Mouse (Mus musculus): Measurements from ENCODE around the gene Hdgfl2. TPM values are rescaled to one million over a fixed set of nuclear protein-coding genes. Genes with fewer than 3 reads are reported as not detected.

The Hdgfl2 gene
- polyA plus RNA-seq, 2 experiments = 26.0 to 29.5 TPM

DNA sequence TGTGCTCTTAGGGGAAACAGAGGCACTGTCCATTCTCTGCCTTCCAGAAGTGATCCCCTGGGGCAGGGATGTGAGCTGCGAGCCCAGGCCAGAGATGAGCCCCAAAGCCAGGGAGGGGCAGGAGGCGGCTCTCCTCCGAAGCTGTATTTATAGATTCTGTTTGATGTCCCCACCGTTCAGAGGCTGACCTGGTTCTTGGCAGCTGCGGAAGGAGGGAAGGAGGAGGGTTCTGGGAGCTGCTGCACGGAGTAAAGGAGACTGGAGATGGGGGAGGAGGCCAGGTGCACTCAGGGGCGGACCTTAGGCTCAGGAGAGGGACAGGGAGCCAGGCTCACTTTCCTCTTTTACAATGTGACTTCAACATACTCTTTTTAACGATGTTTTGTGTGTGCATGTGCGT lies 66.7 kb downstream of the Hdgfl2 start:
- Histone ChIP-seq H3K9ac (replicated peaks) (no peak overlapping the region), H3K36me3 (replicated peaks; ENCODE audit: control insufficient read depth, insufficient read depth, low read depth) (no peaks in the 10 kb centered on the region), H3K4me2 (ENCODE audit: low read depth) (no peak overlapping the region), H3K27ac (no peak overlapping the region), H3K9me3 (ENCODE audit: control insufficient read depth, low read length) (no peaks in the 10 kb centered on the region), H3K4me1 (replicated peaks; ENCODE audit: control insufficient read depth in 2 of 2, insufficient read depth in 2 of 2, low read length in 1 of 2) (no peaks in the 10 kb centered on the region; a peak in 1 of 4 replicates), H3K27me3 (ENCODE audit: control insufficient read depth, insufficient read depth, low read length) (peaks cover 34% of the 10 kb centered on the region), H3K4me3 (ENCODE audit: insufficient read depth in 1 of 2, low read depth in 2 of 2, low read length in 2 of 2) (no peak overlapping the region)
- DNase-seq (ENCODE audit: low read depth in 3 of 3, low spot score in 3 of 3) = no peak
- WGBS (ENCODE audit: insufficient replicate concordance) = 30% methylated on average over 9 of the region's 9 CpGs
- TF ChIP-seq CTCF (IDR thresholded peaks at IDR 0.05; ENCODE audit: low read depth) = no peak
- no peak for TF ChIP-seq EP300 (IDR thresholded peaks at IDR 0.05; ENCODE audit: low read depth)
- no peak for ATAC-seq (ENCODE audit: insufficient read depth)

DNA sequence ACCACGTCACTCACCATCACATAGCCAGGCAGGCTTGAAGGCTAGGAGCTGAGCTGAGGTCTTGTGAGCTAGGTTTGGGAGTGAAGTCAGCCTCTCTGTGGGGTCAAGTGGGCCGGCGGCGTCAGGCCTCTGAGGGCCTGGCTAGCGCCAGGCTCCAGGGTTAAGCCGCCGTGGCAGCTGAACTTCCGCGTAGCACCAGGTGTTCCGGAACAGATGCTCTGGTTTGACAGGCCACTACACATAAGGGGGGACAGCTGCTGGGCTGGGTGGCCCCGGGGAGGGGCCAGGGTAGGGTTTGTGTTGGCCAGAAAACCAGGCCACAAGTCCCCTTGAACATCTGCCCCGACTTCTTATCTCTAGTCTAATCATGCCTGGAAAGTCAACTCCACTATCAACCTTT lies 68.0 kb downstream of the Hdgfl2 start:
- Histone ChIP-seq H3K9me3 (ENCODE audit: control insufficient read depth, low read length) (no peaks in the 10 kb centered on the region), H3K4me2 (ENCODE audit: low read depth) (no peak overlapping the region), H3K4me3 (ENCODE audit: insufficient read depth in 1 of 2, low read depth in 2 of 2, low read length in 2 of 2) (no peak overlapping the region), H3K9ac (replicated peaks) (no peak overlapping the region), H3K27me3 (ENCODE audit: control insufficient read depth, insufficient read depth, low read length) (peaks cover 22% of the 10 kb centered on the region), H3K4me1 (replicated peaks; ENCODE audit: control insufficient read depth in 2 of 2, insufficient read depth in 2 of 2, low read length in 1 of 2) (no peaks in the 10 kb centered on the region), H3K36me3 (replicated peaks; ENCODE audit: control insufficient read depth, insufficient read depth, low read depth) (no peaks in the 10 kb centered on the region), H3K27ac (no peak overlapping the region)
- no peak for DNase-seq (ENCODE audit: low read depth in 3 of 3, low spot score in 3 of 3)
- ATAC-seq (ENCODE audit: insufficient read depth) = no peak
- 55% methylated on average over 12 of the region's 12 CpGs for WGBS (ENCODE audit: insufficient replicate concordance)
- TF ChIP-seq CTCF (IDR thresholded peaks at IDR 0.05; ENCODE audit: low read depth) = no peak
- no peak for TF ChIP-seq EP300 (IDR thresholded peaks at IDR 0.05; ENCODE audit: low read depth)

DNA sequence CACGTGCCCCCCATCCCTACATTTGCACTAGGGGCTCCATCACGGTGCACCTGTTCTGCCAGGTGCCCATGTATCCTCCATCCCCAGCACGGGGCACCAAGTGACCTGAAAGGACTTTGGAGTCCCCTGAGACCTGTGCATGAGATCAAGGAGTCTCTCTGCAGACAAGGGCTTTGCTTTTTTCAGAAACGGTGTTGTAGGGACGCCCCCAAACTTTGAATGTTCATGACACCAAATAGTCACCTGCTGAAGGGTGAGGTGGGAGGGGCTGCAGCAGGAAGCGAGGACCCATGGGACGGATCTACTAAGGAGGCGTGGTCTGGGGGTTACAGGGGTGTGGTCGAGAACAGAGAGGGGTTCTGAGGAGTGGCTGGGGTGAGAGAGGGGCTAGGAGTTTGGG lies 68.8 kb downstream of the Hdgfl2 start:
- TF ChIP-seq EP300 (IDR thresholded peaks at IDR 0.05; ENCODE audit: low read depth) (no peak), CTCF (IDR thresholded peaks at IDR 0.05; ENCODE audit: low read depth) (no peak)
- Histone ChIP-seq H3K36me3 (replicated peaks; ENCODE audit: control insufficient read depth, insufficient read depth, low read depth) (no peaks in the 10 kb centered on the region), H3K27ac (no peak overlapping the region), H3K27me3 (ENCODE audit: control insufficient read depth, insufficient read depth, low read length) (peaks cover 22% of the 10 kb centered on the region), H3K4me2 (ENCODE audit: low read depth) (no peak overlapping the region), H3K9ac (replicated peaks) (no peak overlapping the region), H3K4me3 (ENCODE audit: insufficient read depth in 1 of 2, low read depth in 2 of 2, low read length in 2 of 2) (no peak overlapping the region), H3K4me1 (replicated peaks; ENCODE audit: control insufficient read depth in 2 of 2, insufficient read depth in 2 of 2, low read length in 1 of 2) (no peaks in the 10 kb centered on the region), H3K9me3 (ENCODE audit: control insufficient read depth, low read length) (no peaks in the 10 kb centered on the region)
- WGBS (ENCODE audit: insufficient replicate concordance) = 21% methylated on average over 9 of the region's 9 CpGs
- DNase-seq (ENCODE audit: low read depth in 3 of 3, low spot score in 3 of 3) (no peak), ATAC-seq (ENCODE audit: insufficient read depth) (no peak)

DNA sequence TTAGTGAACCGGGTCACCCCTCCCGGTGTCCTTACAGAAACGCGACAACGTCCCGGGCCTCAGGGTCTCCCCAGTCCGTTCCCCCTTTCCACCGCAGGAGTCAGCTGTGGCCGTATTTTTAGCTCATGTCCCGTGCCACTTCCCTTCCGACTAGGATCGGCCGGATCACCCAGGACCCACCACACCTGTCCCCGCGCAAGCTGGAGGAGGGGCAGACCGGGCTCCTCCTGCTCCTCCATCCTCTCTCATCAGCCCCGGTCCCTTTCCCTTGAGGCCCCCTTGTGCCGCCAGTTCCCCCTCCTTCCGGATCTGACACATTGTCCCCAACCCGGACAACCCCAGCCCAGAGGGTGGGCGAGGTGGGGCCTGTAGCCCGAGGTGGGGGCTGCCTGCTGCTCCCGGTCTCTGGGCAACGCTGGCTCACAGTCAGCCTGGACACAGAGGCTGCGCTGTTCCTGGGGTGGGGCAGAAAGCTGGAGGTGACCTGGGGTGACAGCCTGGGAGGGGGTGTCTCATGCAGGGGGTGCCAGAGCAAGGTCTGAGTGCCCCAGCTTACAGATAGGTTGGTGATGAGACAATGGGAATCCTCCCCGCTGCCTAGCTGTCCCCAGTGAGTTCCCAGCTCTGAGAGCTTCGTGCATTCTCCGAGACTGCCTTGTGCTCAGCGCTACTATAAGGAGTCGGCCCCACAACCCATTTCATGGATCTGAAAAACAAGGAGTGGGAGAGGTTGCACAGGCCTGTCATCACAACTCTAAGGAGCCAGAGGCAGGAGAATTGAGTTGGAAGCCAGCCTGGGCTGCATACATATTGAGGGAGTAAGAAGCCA lies 69.6 kb downstream of the Hdgfl2 start:
- Histone ChIP-seq H3K27ac (no peak overlapping the region), H3K4me1 (replicated peaks; ENCODE audit: control insufficient read depth in 2 of 2, insufficient read depth in 2 of 2, low read length in 1 of 2) (peaks cover 0 to 2% of the 10 kb centered on the region in 2 experiments; a peak in 1 of 4 replicates), H3K4me2 (ENCODE audit: low read depth) (no peak overlapping the region), H3K36me3 (replicated peaks; ENCODE audit: control insufficient read depth, insufficient read depth, low read depth) (no peaks in the 10 kb centered on the region), H3K27me3 (ENCODE audit: control insufficient read depth, insufficient read depth, low read length) (peaks cover 22% of the 10 kb centered on the region), H3K9me3 (ENCODE audit: control insufficient read depth, low read length) (no peaks in the 10 kb centered on the region), H3K4me3 (ENCODE audit: insufficient read depth in 1 of 2, low read depth in 2 of 2, low read length in 2 of 2) (no peak overlapping the region), H3K9ac (replicated peaks) (no peak overlapping the region)
- no peak for ATAC-seq (ENCODE audit: insufficient read depth)
- WGBS (ENCODE audit: insufficient replicate concordance) = 5% methylated on average over 30 of the region's 30 CpGs
- DNase-seq (ENCODE audit: low read depth in 3 of 3, low spot score in 3 of 3) = no peak
- TF ChIP-seq CTCF (IDR thresholded peaks at IDR 0.05; ENCODE audit: low read depth) (no peak), EP300 (IDR thresholded peaks at IDR 0.05; ENCODE audit: low read depth) (no peak)

DNA sequence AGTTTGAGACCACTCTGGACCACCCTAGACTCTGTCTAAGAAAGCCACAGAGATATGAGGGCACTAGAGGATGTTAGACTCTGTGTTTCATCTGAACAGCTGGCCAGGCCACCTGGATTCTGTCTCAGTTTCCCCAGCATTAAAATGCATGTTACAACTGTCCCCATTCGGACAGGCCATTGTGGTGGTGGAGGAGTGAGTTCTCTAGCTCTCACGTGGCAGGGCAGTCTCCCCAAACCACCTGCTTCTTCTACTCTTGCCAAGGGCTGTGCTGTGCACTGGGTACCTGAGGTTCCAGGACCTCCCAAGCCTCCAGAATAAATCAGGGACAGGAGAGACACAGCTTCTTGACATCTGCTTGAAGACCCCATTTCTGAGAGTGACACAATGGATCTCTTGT lies 70.5 kb downstream of the Hdgfl2 start:
- Histone ChIP-seq H3K9me3 (ENCODE audit: control insufficient read depth, low read length) (no peaks in the 10 kb centered on the region), H3K4me2 (ENCODE audit: low read depth) (no peak overlapping the region), H3K27me3 (ENCODE audit: control insufficient read depth, insufficient read depth, low read length) (peaks cover 22% of the 10 kb centered on the region), H3K27ac (no peak overlapping the region), H3K4me1 (replicated peaks; ENCODE audit: control insufficient read depth in 2 of 2, insufficient read depth in 2 of 2, low read length in 1 of 2) (peaks cover 0 to 2% of the 10 kb centered on the region in 2 experiments; a peak in 1 of 4 replicates), H3K36me3 (replicated peaks; ENCODE audit: control insufficient read depth, insufficient read depth, low read depth) (no peaks in the 10 kb centered on the region), H3K4me3 (ENCODE audit: insufficient read depth in 1 of 2, low read depth in 2 of 2, low read length in 2 of 2) (no peak overlapping the region), H3K9ac (replicated peaks) (no peak overlapping the region)
- ATAC-seq (ENCODE audit: insufficient read depth) (no peak), DNase-seq (ENCODE audit: low read depth in 3 of 3, low spot score in 3 of 3) (no peak)
- TF ChIP-seq EP300 (IDR thresholded peaks at IDR 0.05; ENCODE audit: low read depth) = no peak
- TF ChIP-seq CTCF (IDR thresholded peaks at IDR 0.05; ENCODE audit: low read depth) = no peak
- 33% methylated on average over 2 of the region's 2 CpGs for WGBS (ENCODE audit: insufficient replicate concordance)

Other genes starting within 250 kb of the Hdgfl2 start
- gene Zfp119a, start 200.7 kb upstream of the Hdgfl2 start, polyA plus RNA-seq (2012; rRNA removed) = 0.40 and 0.71 TPM in 2 replicates
- gene Zfp119a, start 200.7 kb upstream of the Hdgfl2 start, polyA plus RNA-seq (2014; fragmentation: Nextera tagmentation; extraction: Ambion mirVana) = 2.1 and 2.2 TPM in 2 replicates
- 1.6 and 2.6 TPM in 2 replicates for gene Zfp959, start 187.5 kb upstream of the Hdgfl2 start, polyA plus RNA-seq (2012; rRNA removed)
- gene Zfp959, start 187.5 kb upstream of the Hdgfl2 start, polyA plus RNA-seq (2014; fragmentation: Nextera tagmentation; extraction: Ambion mirVana) = 4.1 and 4.7 TPM in 2 replicates
- gene Zfp119b, start 130.1 kb upstream of the Hdgfl2 start, polyA plus RNA-seq (2012; rRNA removed) = 0.44 and 0.76 TPM in 2 replicates
- gene Zfp119b, start 130.1 kb upstream of the Hdgfl2 start, polyA plus RNA-seq (2014; fragmentation: Nextera tagmentation; extraction: Ambion mirVana) = 2.1 and 2.5 TPM in 2 replicates
- gene Ebi3, start 127.0 kb upstream of the Hdgfl2 start, polyA plus RNA-seq (2012; rRNA removed) = 4.1 and 5.5 TPM in 2 replicates
- gene Ebi3, start 127.0 kb upstream of the Hdgfl2 start, polyA plus RNA-seq (2014; fragmentation: Nextera tagmentation; extraction: Ambion mirVana) = 3.0 and 4.5 TPM in 2 replicates
- gene Yju2, start 120.5 kb upstream of the Hdgfl2 start, polyA plus RNA-seq (2012; rRNA removed) = 3.2 and 5.1 TPM in 2 replicates
- 5.2 and 6.4 TPM in 2 replicates for gene Yju2, start 120.5 kb upstream of the Hdgfl2 start, polyA plus RNA-seq (2014; fragmentation: Nextera tagmentation; extraction: Ambion mirVana)
- gene Shd, start 109.2 kb upstream of the Hdgfl2 start, polyA plus RNA-seq (2012; rRNA removed) = 0.31 and 0.83 TPM in 2 replicates
- not detected in 2 replicates for gene Shd, start 109.2 kb upstream of the Hdgfl2 start, polyA plus RNA-seq (2014; fragmentation: Nextera tagmentation; extraction: Ambion mirVana)
- gene Fsd1, start 93.1 kb upstream of the Hdgfl2 start, polyA plus RNA-seq (2012; rRNA removed) = 0.27 and 0.30 TPM in 2 replicates
- gene Fsd1, start 93.1 kb upstream of the Hdgfl2 start, polyA plus RNA-seq (2014; fragmentation: Nextera tagmentation; extraction: Ambion mirVana) = 0.19 and 0.33 TPM in 2 replicates
- gene Stap2, start 74.0 kb upstream of the Hdgfl2 start, polyA plus RNA-seq (2012; rRNA removed) = 1.9 and 2.0 TPM in 2 replicates
- 1.8 and 2.8 TPM in 2 replicates for gene Stap2, start 74.0 kb upstream of the Hdgfl2 start, polyA plus RNA-seq (2014; fragmentation: Nextera tagmentation; extraction: Ambion mirVana)
- gene Mpnd, start 73.9 kb upstream of the Hdgfl2 start, polyA plus RNA-seq (2012; rRNA removed) = 15.7 TPM in 2 replicates
- 12.9 and 14.8 TPM in 2 replicates for gene Mpnd, start 73.9 kb upstream of the Hdgfl2 start, polyA plus RNA-seq (2014; fragmentation: Nextera tagmentation; extraction: Ambion mirVana)
- gene Sh3gl1, start 43.0 kb upstream of the Hdgfl2 start, polyA plus RNA-seq (2012; rRNA removed) = 28.8 and 30.0 TPM in 2 replicates
- 32.5 and 32.9 TPM in 2 replicates for gene Sh3gl1, start 43.0 kb upstream of the Hdgfl2 start, polyA plus RNA-seq (2014; fragmentation: Nextera tagmentation; extraction: Ambion mirVana)
- gene Chaf1a, start 39.2 kb upstream of the Hdgfl2 start, polyA plus RNA-seq (2012; rRNA removed) = 10.8 and 14.6 TPM in 2 replicates
- gene Chaf1a, start 39.2 kb upstream of the Hdgfl2 start, polyA plus RNA-seq (2014; fragmentation: Nextera tagmentation; extraction: Ambion mirVana) = 10.2 and 13.0 TPM in 2 replicates
- gene Ubxn6, start 4.6 kb upstream of the Hdgfl2 start, polyA plus RNA-seq (2012; rRNA removed) = 7.3 TPM in 2 replicates
- gene Ubxn6, start 4.6 kb upstream of the Hdgfl2 start, polyA plus RNA-seq (2014; fragmentation: Nextera tagmentation; extraction: Ambion mirVana) = 10.8 and 12.2 TPM in 2 replicates
- 0.01 TPM in 2 replicates for gene Plin4, start 30.2 kb downstream of the Hdgfl2 start, polyA plus RNA-seq (2012; rRNA removed)
- gene Plin4, start 30.2 kb downstream of the Hdgfl2 start, polyA plus RNA-seq (2014; fragmentation: Nextera tagmentation; extraction: Ambion mirVana) = 0.03 TPM in 1 of 2 replicates, not detected in the other
- 0.11 and 0.29 TPM in 2 replicates for gene Plin5, start 38.0 kb downstream of the Hdgfl2 start, polyA plus RNA-seq (2012; rRNA removed)
- gene Plin5, start 38.0 kb downstream of the Hdgfl2 start, polyA plus RNA-seq (2014; fragmentation: Nextera tagmentation; extraction: Ambion mirVana) = 0.34 and 0.35 TPM in 2 replicates
- gene Lrg1, start 42.4 kb downstream of the Hdgfl2 start, polyA plus RNA-seq (2012; rRNA removed) = 0.09 and 0.10 TPM in 2 replicates
- gene Lrg1, start 42.4 kb downstream of the Hdgfl2 start, polyA plus RNA-seq (2014; fragmentation: Nextera tagmentation; extraction: Ambion mirVana) = 0.29 and 0.67 TPM in 2 replicates
- 0.92 and 1.1 TPM in 2 replicates for gene Sema6b, start 60.7 kb downstream of the Hdgfl2 start, polyA plus RNA-seq (2012; rRNA removed)
- 0.43 and 0.71 TPM in 2 replicates for gene Sema6b, start 60.7 kb downstream of the Hdgfl2 start, polyA plus RNA-seq (2014; fragmentation: Nextera tagmentation; extraction: Ambion mirVana)
- gene Tnfaip8l1, start 82.8 kb downstream of the Hdgfl2 start, polyA plus RNA-seq (2012; rRNA removed) = 1.5 and 1.8 TPM in 2 replicates
- 2.4 and 2.7 TPM in 2 replicates for gene Tnfaip8l1, start 82.8 kb downstream of the Hdgfl2 start, polyA plus RNA-seq (2014; fragmentation: Nextera tagmentation; extraction: Ambion mirVana)
- gene Mydgf, start 104.3 kb downstream of the Hdgfl2 start, polyA plus RNA-seq (2012; rRNA removed) = 35.9 and 37.3 TPM in 2 replicates
- 48.8 and 50.3 TPM in 2 replicates for gene Mydgf, start 104.3 kb downstream of the Hdgfl2 start, polyA plus RNA-seq (2014; fragmentation: Nextera tagmentation; extraction: Ambion mirVana)
- gene Dpp9, start 139.3 kb downstream of the Hdgfl2 start, polyA plus RNA-seq (2012; rRNA removed) = 14.4 and 16.5 TPM in 2 replicates
- gene Dpp9, start 139.3 kb downstream of the Hdgfl2 start, polyA plus RNA-seq (2014; fragmentation: Nextera tagmentation; extraction: Ambion mirVana) = 11.7 and 16.6 TPM in 2 replicates
- gene Fem1a, start 177.2 kb downstream of the Hdgfl2 start, polyA plus RNA-seq (2012; rRNA removed) = 5.6 and 5.8 TPM in 2 replicates
- gene Fem1a, start 177.2 kb downstream of the Hdgfl2 start, polyA plus RNA-seq (2014; fragmentation: Nextera tagmentation; extraction: Ambion mirVana) = 4.9 and 5.8 TPM in 2 replicates
- 4.9 and 6.8 TPM in 2 replicates for gene Ticam1, start 197.2 kb downstream of the Hdgfl2 start, polyA plus RNA-seq (2012; rRNA removed)
- 3.4 and 3.8 TPM in 2 replicates for gene Ticam1, start 197.2 kb downstream of the Hdgfl2 start, polyA plus RNA-seq (2014; fragmentation: Nextera tagmentation; extraction: Ambion mirVana)
- 7.4 and 9.2 TPM in 2 replicates for gene Plin3, start 213.2 kb downstream of the Hdgfl2 start, polyA plus RNA-seq (2012; rRNA removed)
- gene Plin3, start 213.2 kb downstream of the Hdgfl2 start, polyA plus RNA-seq (2014; fragmentation: Nextera tagmentation; extraction: Ambion mirVana) = 24.2 and 27.2 TPM in 2 replicates
- gene Arrdc5, start 220.7 kb downstream of the Hdgfl2 start, polyA plus RNA-seq (2012; rRNA removed) = not detected in 2 replicates
- not detected in 2 replicates for gene Arrdc5, start 220.7 kb downstream of the Hdgfl2 start, polyA plus RNA-seq (2014; fragmentation: Nextera tagmentation; extraction: Ambion mirVana)
- 72.6 and 86.2 TPM in 2 replicates for gene Uhrf1, start 223.7 kb downstream of the Hdgfl2 start, polyA plus RNA-seq (2012; rRNA removed)
- 76.0 and 90.8 TPM in 2 replicates for gene Uhrf1, start 223.7 kb downstream of the Hdgfl2 start, polyA plus RNA-seq (2014; fragmentation: Nextera tagmentation; extraction: Ambion mirVana)
- gene Kdm4b, start 246.4 kb downstream of the Hdgfl2 start, polyA plus RNA-seq (2012; rRNA removed) = 4.2 and 4.6 TPM in 2 replicates
- gene Kdm4b, start 246.4 kb downstream of the Hdgfl2 start, polyA plus RNA-seq (2014; fragmentation: Nextera tagmentation; extraction: Ambion mirVana) = 4.5 and 6.3 TPM in 2 replicates

Data from liver, embryonic 14.5 days (tissue).